Mouse (Mus musculus) embryonic facial prominence, embryonic 14.5 days (tissue): ENCODE results near the gene Map3k11. TPM values are rescaled to one million over a fixed set of nuclear protein-coding genes. Genes with fewer than 3 reads are reported as not detected.

Experiments used
- ATAC-seq: fragments of 200-750 bp; cut with Nextera tagmentation; 2 replicates; pipeline ENCODE4 v1.8.0; 2017; ENCODE audit warnings: low read depth, moderate number of reproducible peaks, moderate TSS enrichment
- DNase-seq: peaks from one replicate; pipeline ENCODE4 v3.0.0-alpha.2; 2015; ENCODE audit warnings: low spot score
- H3K27ac ChIP-seq: fragments of 300-500 bp; sonication (generic); replicated peaks from 2 replicates; pipeline ENCODE4 v1.5.1; 2014; ENCODE audit warnings: low read depth, mild to moderate bottlenecking, low read length, moderate library complexity
- H3K27me3 ChIP-seq: fragments of 300-500 bp; sonication (generic); replicated peaks from 2 replicates; pipeline ENCODE4 v1.6.1; 2014; ENCODE audit warnings: low read length; ENCODE audit not compliant: control insufficient read depth, insufficient read depth
- H3K36me3 ChIP-seq: fragments of 300-500 bp; sonication (generic); 2 replicates; pipeline ENCODE4 v1.6.1; 2014; ENCODE audit warnings: low read length, mixed read lengths; ENCODE audit not compliant: control insufficient read depth, insufficient read depth
- H3K4me1 ChIP-seq: fragments of 300-500 bp; sonication (generic); 2 replicates; pipeline ENCODE4 v1.6.1; 2014; ENCODE audit warnings: antibody characterized with exemption, low read length; ENCODE audit not compliant: control insufficient read depth, insufficient read depth
- H3K4me2 ChIP-seq: fragments of 300-500 bp; sonication (generic); 2 replicates; pipeline ENCODE4 v1.6.1; 2014; ENCODE audit warnings: low read depth, mild to moderate bottlenecking, low read length, moderate library complexity, mixed read lengths
- H3K4me3 ChIP-seq: fragments of 300-500 bp; sonication (generic); 2 replicates; pipeline ENCODE4 v1.5.1; 2014; ENCODE audit warnings: low read depth, mild to moderate bottlenecking, low read length
- H3K9ac ChIP-seq: fragments of 300-500 bp; sonication (generic); 2 replicates; pipeline ENCODE4 v1.6.1; 2014; ENCODE audit warnings: low read depth, mild to moderate bottlenecking, low read length, moderate library complexity, mixed read lengths
- H3K9me3 ChIP-seq: fragments of 300-500 bp; sonication (generic); 2 replicates; pipeline ENCODE4 v1.6.1; 2016; ENCODE audit warnings: low read length; ENCODE audit not compliant: control insufficient read depth
- WGBS: fragments of 180-500 bp; shearing (Covaris S2); extraction: QIAGEN DNeasy Blood & Tissue Kit; methylation state at CpG from one replicate; pipeline ENCODE4 v1.1.7; 2014; 5-methylcytosine and 5-hydroxymethylcytosine counted together
- polyA plus RNA-seq: library from polyadenylated mRNA; unstranded; fragments of >200 nt; fragmentation: Nextera tagmentation; extraction: Ambion mirVana; gene quantifications from 2 replicates; pipeline ENCODE4 v1.2.1, GENCODE M21; 2014

Gene Map3k11
- polyA plus RNA-seq, 1 experiment from 2014 or later: 18.9 TPM

GRCm38 (mm10) chr19:5662981-5663913 lies 25.3 kb upstream of the Map3k11 start, which contains the start of gene Sipa1:
TSS of gene Sipa1 (minus strand) at chr19:5663707.
- peak within 1 kb of the TSS; percentile 67 for H3K9ac ChIP-seq
- H3K4me2 ChIP-seq: peak within 1 kb of the TSS; percentile 70
- peak within 1 kb of the TSS; percentile 52 for H3K4me3 ChIP-seq
- DNase-seq: peak; percentile 94
- H3K9me3 ChIP-seq: no peaks in the 10 kb centered on the region
- H3K36me3 ChIP-seq: peaks cover 43% of the 10 kb centered on the region
- ATAC-seq: peak; percentile 95
- 2% methylated on average over 21 of the region's 32 CpGs for WGBS
- H3K27ac ChIP-seq: peak within 1 kb of the TSS; percentile 88
- H3K4me1 ChIP-seq: 0 out of 2 replicates have a peak, but pooled peaks cover 3% of the 10 kb centered on the region
- H3K27me3 ChIP-seq: no peaks in the 10 kb centered on the region

GRCm38 (mm10) chr19:5664669-5665257 lies 23.8 kb upstream of the Map3k11 start:
- no peak overlapping the region for H3K27ac ChIP-seq
- H3K4me2 ChIP-seq: no peak overlapping the region
- peaks cover 52% of the 10 kb centered on the region for H3K36me3 ChIP-seq
- 0 out of 2 replicates have a peak, but pooled peaks cover 3% of the 10 kb centered on the region for H3K4me1 ChIP-seq
- ATAC-seq (no peak), DNase-seq (no peak)
- H3K4me3 ChIP-seq: no peak overlapping the region
- 93% methylated on average over 10 of the region's 10 CpGs for WGBS
- H3K9me3 ChIP-seq: no peaks in the 10 kb centered on the region
- H3K9ac ChIP-seq: no peak overlapping the region
- H3K27me3 ChIP-seq: no peaks in the 10 kb centered on the region

GRCm38 (mm10) chr19:5665465-5665864 lies 23.1 kb upstream of the Map3k11 start:
- no peak overlapping the region for H3K4me3 ChIP-seq
- ATAC-seq: no peak

GRCm38 (mm10) chr19:5666386-5666785 lies 22.2 kb upstream of the Map3k11 start:
- WGBS: 92% methylated on average over 18 of the region's 18 CpGs
- Histone ChIP-seq H3K4me3 (no peak overlapping the region), H3K36me3 (peaks cover 68% of the 10 kb centered on the region), H3K4me1 (0 out of 2 replicates have a peak, but pooled peaks cover 3% of the 10 kb centered on the region), H3K4me2 (no peak overlapping the region), H3K27me3 (no peaks in the 10 kb centered on the region), H3K9me3 (no peaks in the 10 kb centered on the region), H3K27ac (no peak overlapping the region), H3K9ac (no peak overlapping the region)
- DNase-seq: no peak
- ATAC-seq: no peak

More at GRCm38 (mm10) chr19:5665465-5665864, 23.1 kb upstream of the Map3k11 start:
- Histone ChIP-seq H3K4me2 (no peak overlapping the region), H3K9ac (no peak overlapping the region), H3K27ac (no peak overlapping the region), H3K27me3 (no peaks in the 10 kb centered on the region), H3K9me3 (no peaks in the 10 kb centered on the region), H3K36me3 (peaks cover 59% of the 10 kb centered on the region), H3K4me1 (0 out of 2 replicates have a peak, but pooled peaks cover 3% of the 10 kb centered on the region)
- WGBS: 84% methylated on average over 14 of the region's 15 CpGs
- no peak for DNase-seq

GRCm38 (mm10) chr19:5668372-5668771 lies 20.2 kb upstream of the Map3k11 start:
- Histone ChIP-seq H3K4me2 (no peak overlapping the region), H3K9ac (no peak overlapping the region), H3K27ac (no peak overlapping the region), H3K27me3 (no peaks in the 10 kb centered on the region), H3K9me3 (no peaks in the 10 kb centered on the region), H3K36me3 (peaks cover 87% of the 10 kb centered on the region), H3K4me3 (no peak overlapping the region), H3K4me1 (0 out of 2 replicates have a peak, but pooled peaks cover 3% of the 10 kb centered on the region)
- DNase-seq: no peak
- WGBS: 83% methylated on average over 4 of the region's 4 CpGs
- ATAC-seq: no peak

GRCm38 (mm10) chr19:5680432-5680831 lies 8.1 kb upstream of the Map3k11 start:
- no peaks in the 10 kb centered on the region for H3K9me3 ChIP-seq
- DNase-seq: no peak
- no peaks in the 10 kb centered on the region for H3K4me1 ChIP-seq
- ATAC-seq: no peak
- H3K27ac ChIP-seq: no peak overlapping the region
- H3K4me2 ChIP-seq: no peak overlapping the region
- no peak overlapping the region for H3K4me3 ChIP-seq
- H3K9ac ChIP-seq: no peak overlapping the region
- WGBS: 85% methylated on average over 4 of the region's 4 CpGs
- no peaks in the 10 kb centered on the region for H3K27me3 ChIP-seq
- peaks cover 92% of the 10 kb centered on the region for H3K36me3 ChIP-seq

- WGBS: 80% methylated on average over 7 of the region's 12 CpGs
Observed at GRCm38 (mm10) chr19:5684236-5684635, 4.3 kb upstream of the Map3k11 start.

GRCm38 (mm10) chr19:5684985-5685384 lies 3.6 kb upstream of the Map3k11 start:
- no peak overlapping the region for H3K4me3 ChIP-seq
- DNase-seq (no peak), ATAC-seq (no peak)
- no peaks in the 10 kb centered on the region; the same call in 1 of the 2 replicates for H3K4me1 ChIP-seq
- no peak overlapping the region for H3K4me2 ChIP-seq
- H3K36me3 ChIP-seq: peaks cover 65% of the 10 kb centered on the region
- H3K27me3 ChIP-seq: no peaks in the 10 kb centered on the region
- no peaks in the 10 kb centered on the region for H3K9me3 ChIP-seq
- H3K9ac ChIP-seq: no peak overlapping the region
- no peak overlapping the region for H3K27ac ChIP-seq
- 93% methylated on average over 13 of the region's 13 CpGs for WGBS

More at GRCm38 (mm10) chr19:5684236-5684635, 4.3 kb upstream of the Map3k11 start:
- no peak overlapping the region for H3K27ac ChIP-seq
- no peak overlapping the region for H3K4me2 ChIP-seq
- H3K27me3 ChIP-seq: no peaks in the 10 kb centered on the region
- H3K4me1 ChIP-seq: no peaks in the 10 kb centered on the region; the same call in 1 of the 2 replicates
- H3K4me3 ChIP-seq: no peak overlapping the region
- DNase-seq (no peak), ATAC-seq (no peak)
- H3K9ac ChIP-seq: no peak overlapping the region
- peaks cover 73% of the 10 kb centered on the region for H3K36me3 ChIP-seq
- no peaks in the 10 kb centered on the region for H3K9me3 ChIP-seq
